Mouse (Mus musculus) liver, embryonic 16.5 days (tissue): ENCODE data around the gene Rpl9-ps6. TPM values are rescaled to one million over a fixed set of nuclear protein-coding genes. Genes with fewer than 3 reads are reported as not detected.
"Not testable (repeated sequence)": the region's sequence is repeated elsewhere in the genome, so short reads cannot be mapped to it uniquely, and the experiment has no call there.

ENCODE experiments used
- ATAC-seq: fragments of 200-750 bp; cut with Nextera tagmentation; 2 replicates; pipeline ENCODE4 v1.8.0; 2017; ENCODE audit warnings: low read depth, mild to moderate bottlenecking, moderate number of reproducible peaks, moderate library complexity
- H3K27ac ChIP-seq: fragments of 300-500 bp; sonication (generic); 2 replicates; pipeline ENCODE4 v1.5.1; 2014; ENCODE audit warnings: mild to moderate bottlenecking, low read length
- H3K27me3 ChIP-seq: fragments of 300-500 bp; sonication (generic); 2 replicates; pipeline ENCODE4 v1.6.1; 2014; ENCODE audit warnings: low read depth, low read length, mixed read lengths; ENCODE audit not compliant: control insufficient read depth, insufficient read depth
- H3K36me3 ChIP-seq: fragments of 300-500 bp; sonication (generic); 2 replicates; pipeline ENCODE4 v1.6.1; 2014; ENCODE audit warnings: mild to moderate bottlenecking; ENCODE audit not compliant: control insufficient read depth, insufficient read depth
- H3K4me1 ChIP-seq: fragments of 300-500 bp; sonication (generic); 2 replicates; pipeline ENCODE4 v1.6.1; 2014; ENCODE audit warnings: low read depth, low read length, mixed read lengths; ENCODE audit not compliant: control insufficient read depth
- H3K4me2 ChIP-seq: fragments of 300-500 bp; sonication (generic); 2 replicates; pipeline ENCODE4 v1.6.1; 2014; ENCODE audit warnings: low read depth, low read length, mixed read lengths
- H3K4me3 ChIP-seq: fragments of 300-500 bp; sonication (generic); 2 replicates; pipeline ENCODE4 v1.5.1; 2014; ENCODE audit warnings: low read depth, mild to moderate bottlenecking, low read length
- H3K9ac ChIP-seq: fragments of 300-500 bp; sonication (generic); 2 replicates; pipeline ENCODE4 v1.6.1; 2014; ENCODE audit warnings: low read depth, low read length
- H3K9me3 ChIP-seq: fragments of 300-500 bp; sonication (generic); replicated peaks from 2 replicates; pipeline ENCODE4 v1.6.1; 2016; ENCODE audit warnings: low read length; ENCODE audit not compliant: control insufficient read depth
- whole genome bisulfite sequencing: fragments of 180-500 bp; shearing (Covaris S2); extraction: QIAGEN DNeasy Blood & Tissue Kit; methylation state at CpG from one replicate; pipeline ENCODE4 v1.1.7; 2014; ENCODE audit not compliant: insufficient replicate concordance; 5-methylcytosine and 5-hydroxymethylcytosine counted together
- polyA plus RNA-seq: library from polyadenylated mRNA; unstranded; fragments of >200 nt; fragmentation: Nextera tagmentation; extraction: Ambion mirVana; gene quantifications from 2 replicates; pipeline ENCODE4 v1.2.1, GENCODE M21; 2015

The Rpl9-ps6 gene
- polyA plus RNA-seq, 1 experiment from 2014 or later = 34.8 TPM

- 27% methylated on average over 8 of the region's 8 CpGs for WGBS
- no peaks in the 10 kb centered on the region for H3K9me3 ChIP-seq
- peaks cover 24% of the 10 kb centered on the region for H3K4me1 ChIP-seq
- peak overlapping the region; percentile 89 for H3K4me3 ChIP-seq
- peak overlapping the region; percentile 95 for H3K27ac ChIP-seq
- peak; percentile 25; the same call in 1 of the 2 replicates for ATAC-seq
- no peaks in the 10 kb centered on the region for H3K27me3 ChIP-seq
- peak overlapping the region; percentile 88 for H3K9ac ChIP-seq
- peaks cover 7% of the 10 kb centered on the region for H3K36me3 ChIP-seq
- H3K4me2 ChIP-seq = peak overlapping the region; percentile 69
Measured at GRCm38 (mm10) chr19:32487595-32488255, 21.3 kb upstream of the Rpl9-ps6 start.

GRCm38 (mm10) chr19:32486106-32486724 lies 19.8 kb upstream of the Rpl9-ps6 start:
- not testable (repeated sequence) for H3K36me3 ChIP-seq, H3K9me3 ChIP-seq, H3K27me3 ChIP-seq
- peak overlapping the region; percentile 69 for H3K4me2 ChIP-seq
- WGBS = 0% methylated on average over 37 of the region's 47 CpGs
- peaks cover 31% of the 10 kb centered on the region for H3K4me1 ChIP-seq
- H3K9ac ChIP-seq = peak overlapping the region; percentile 88
- ATAC-seq = peak; percentile 89
- H3K4me3 ChIP-seq = peak overlapping the region; percentile 89
- peak overlapping the region; percentile 95 for H3K27ac ChIP-seq

- peak; percentile 79 for ATAC-seq
- WGBS = under 1% methylated on average over 64 of the region's 64 CpGs
- H3K9me3 ChIP-seq = no peaks in the 10 kb centered on the region
- no peaks in the 10 kb centered on the region for H3K36me3 ChIP-seq
- H3K27me3 ChIP-seq = no peaks in the 10 kb centered on the region
- H3K4me3 ChIP-seq = peak within 1 kb of the TSS; percentile 89
- peak within 1 kb of the TSS; percentile 88 for H3K9ac ChIP-seq
- H3K27ac ChIP-seq = peak within 1 kb of the TSS; percentile 95
- H3K4me1 ChIP-seq = peaks cover 32% of the 10 kb centered on the region
- H3K4me2 ChIP-seq = peak within 1 kb of the TSS; percentile 69
Measured at GRCm38 (mm10) chr19:32485681-32486105, 19.3 kb upstream of the Rpl9-ps6 start, which contains the start of gene Minpp1. Gene Minpp1, plus strand, starts transcription at chr19:32485769.

- peak overlapping the region; percentile 69 for H3K4me2 ChIP-seq
- H3K9ac ChIP-seq = peak overlapping the region; percentile 88
- ATAC-seq = no peak
- H3K9me3 ChIP-seq = no peaks in the 10 kb centered on the region
- no peaks in the 10 kb centered on the region for H3K27me3 ChIP-seq
- H3K4me1 ChIP-seq = peaks cover 38% of the 10 kb centered on the region
- H3K4me3 ChIP-seq = peak overlapping the region; percentile 89
- 13% methylated on average over 13 of the region's 13 CpGs for WGBS
- no peaks in the 10 kb centered on the region for H3K36me3 ChIP-seq
- H3K27ac ChIP-seq = peak overlapping the region; percentile 95
Measured at GRCm38 (mm10) chr19:32484941-32485660, 18.7 kb upstream of the Rpl9-ps6 start.

- Histone ChIP-seq H3K4me2 (no peak overlapping the region), H3K9me3 (no peaks in the 10 kb centered on the region), H3K27me3 (no peaks in the 10 kb centered on the region), H3K9ac (no peak overlapping the region), H3K4me1 (peaks cover 47% of the 10 kb centered on the region), H3K36me3 (no peaks in the 10 kb centered on the region), H3K27ac (peak overlapping the region; percentile 75), H3K4me3 (no peak overlapping the region)
- peak; percentile 19; the same call in 1 of the 2 replicates for ATAC-seq
- 20% methylated on average over 4 of the region's 4 CpGs for WGBS
Measured at GRCm38 (mm10) chr19:32481511-32481910, 15.1 kb upstream of the Rpl9-ps6 start.

- 60% methylated on average over 8 of the region's 8 CpGs for WGBS
- Histone ChIP-seq H3K9me3 (no peaks in the 10 kb centered on the region), H3K4me3 (no peak overlapping the region), H3K4me2 (no peak overlapping the region), H3K27ac (peak overlapping the region; percentile 75), H3K36me3 (no peaks in the 10 kb centered on the region), H3K27me3 (no peaks in the 10 kb centered on the region), H3K4me1 (peaks cover 52% of the 10 kb centered on the region), H3K9ac (no peak overlapping the region)
- ATAC-seq = no peak
Measured at GRCm38 (mm10) chr19:32480791-32481442, 14.5 kb upstream of the Rpl9-ps6 start.

- Histone ChIP-seq H3K4me1 (peaks cover 56% of the 10 kb centered on the region), H3K27me3 (no peaks in the 10 kb centered on the region), H3K9me3 (no peaks in the 10 kb centered on the region), H3K27ac (peak overlapping the region; percentile 75), H3K4me2 (no peak overlapping the region), H3K9ac (no peak overlapping the region), H3K36me3 (no peaks in the 10 kb centered on the region), H3K4me3 (no peak overlapping the region)
- 25% methylated on average over 5 of the region's 5 CpGs for WGBS
- ATAC-seq = peak; percentile 22; the same call in 1 of the 2 replicates
Measured at GRCm38 (mm10) chr19:32480255-32480654, 13.9 kb upstream of the Rpl9-ps6 start.

GRCm38 (mm10) chr19:32476712-32477052 lies 10.3 kb upstream of the Rpl9-ps6 start:
- no peak overlapping the region for H3K4me3 ChIP-seq
- no peaks in the 10 kb centered on the region for H3K9me3 ChIP-seq
- 25% methylated on average over 4 of the region's 4 CpGs for WGBS
- peaks cover 48% of the 10 kb centered on the region for H3K4me1 ChIP-seq
- no peaks in the 10 kb centered on the region for H3K36me3 ChIP-seq
- no peaks in the 10 kb centered on the region for H3K27me3 ChIP-seq
- ATAC-seq = peak; percentile 47
- peak overlapping the region; percentile 49 for H3K4me2 ChIP-seq
- H3K9ac ChIP-seq = no peak overlapping the region
- H3K27ac ChIP-seq = peak overlapping the region; percentile 94
